Mouse (Mus musculus): ENCODE results near the gene Ssbp2.

Ssbp2 gene

GRCm38 (mm10) chr13:91526058-91526457 is 66.0 kb downstream of the Ssbp2 start:
- DNase-seq (ENCODE audit: low spot score in 2 of 2), result no peak

DNA sequence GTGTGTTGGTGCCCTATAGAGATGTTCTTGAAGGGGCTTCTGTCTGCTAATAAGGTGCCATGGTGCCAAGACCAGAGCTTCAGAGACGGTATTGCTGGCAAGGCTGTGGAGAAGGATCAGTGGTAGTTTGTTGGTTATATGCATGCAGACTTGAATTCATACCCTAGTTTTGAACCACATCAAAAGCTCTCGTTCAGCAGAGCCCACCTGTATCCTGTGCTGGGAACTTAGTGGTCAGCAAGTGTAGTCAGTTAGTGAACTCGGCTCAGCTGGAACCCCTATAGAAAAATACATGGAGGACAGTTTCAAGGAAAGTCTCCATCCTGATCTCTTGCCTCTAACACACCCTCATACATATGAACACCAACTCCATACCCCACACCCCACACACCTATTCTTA is 69.7 kb downstream of the Ssbp2 start:
- no peak for DNase-seq (ENCODE audit: low spot score in 2 of 2)

DNA sequence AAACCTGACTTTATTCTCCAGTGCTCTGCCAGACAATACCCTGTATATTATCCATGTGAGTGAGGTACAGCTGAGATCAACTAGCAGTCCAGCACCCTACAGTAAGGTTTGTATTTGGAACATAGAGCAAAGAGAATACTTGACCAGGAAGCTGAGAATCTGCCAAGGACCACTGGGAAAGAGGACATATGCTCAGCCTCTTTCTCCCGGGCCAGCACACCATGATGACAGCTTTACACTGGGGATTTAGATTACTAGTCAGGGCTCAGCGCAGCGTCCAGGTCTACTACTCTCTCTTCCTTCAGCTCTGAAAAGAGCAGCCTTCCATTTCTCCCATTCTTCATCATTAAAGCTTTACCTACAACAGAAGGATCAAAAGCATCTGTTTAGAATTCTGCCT is 76.6 kb downstream of the Ssbp2 start:
- no peak for DNase-seq (ENCODE audit: low spot score in 2 of 2)

- DNase-seq (ENCODE audit: low spot score in 2 of 2), result no peak
These were observed 80.3 kb downstream of the Ssbp2 start for GRCm38 (mm10) chr13:91540145-91541068.

DNA sequence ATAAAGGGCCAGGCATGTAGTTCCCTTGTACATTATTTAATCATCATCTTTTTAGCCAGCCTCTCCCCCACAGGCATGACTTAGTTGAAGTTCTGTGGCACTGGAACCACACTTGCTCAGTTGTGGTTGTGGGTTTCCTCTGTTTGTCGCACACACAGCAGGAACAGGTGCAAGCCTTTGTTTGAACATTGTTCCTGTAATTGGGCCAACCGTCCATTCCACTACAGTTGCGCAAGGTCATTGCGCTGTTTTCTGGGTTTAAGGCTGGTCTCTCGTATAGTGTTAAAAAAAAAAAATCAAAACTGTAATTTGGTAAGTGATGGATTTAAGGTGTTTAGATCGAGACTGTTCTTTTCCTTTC is 81.0 kb downstream of the Ssbp2 start:
- DNase-seq (ENCODE audit: low spot score in 2 of 2), result peak; percentile 60 to 66

- DNase-seq (ENCODE audit: low spot score in 2 of 2), result no peak
These were observed 83.5 kb downstream of the Ssbp2 start for GRCm38 (mm10) chr13:91543555-91543954.

DNA sequence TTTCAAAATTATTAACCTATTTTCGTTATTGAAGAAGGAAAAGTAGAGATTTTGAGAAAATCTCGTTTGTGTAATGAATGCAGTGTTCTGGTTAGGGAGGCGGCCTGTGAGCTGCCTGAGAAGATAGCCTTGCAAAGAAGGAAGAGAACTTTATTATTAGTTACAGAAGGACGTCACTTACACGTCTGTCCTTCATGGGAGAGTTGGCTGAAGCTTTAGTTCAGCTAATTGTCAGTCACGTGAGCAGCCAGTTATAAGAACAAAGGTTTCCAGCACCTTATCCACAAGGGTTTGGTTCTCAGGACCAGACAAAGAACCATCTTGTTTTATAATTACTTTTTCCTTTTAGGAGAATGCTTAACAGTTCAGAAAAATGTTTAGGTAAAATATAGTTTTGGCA is 104.0 kb downstream of the Ssbp2 start:
- DNase-seq (ENCODE audit: low spot score in 2 of 2), result no peak

DNA sequence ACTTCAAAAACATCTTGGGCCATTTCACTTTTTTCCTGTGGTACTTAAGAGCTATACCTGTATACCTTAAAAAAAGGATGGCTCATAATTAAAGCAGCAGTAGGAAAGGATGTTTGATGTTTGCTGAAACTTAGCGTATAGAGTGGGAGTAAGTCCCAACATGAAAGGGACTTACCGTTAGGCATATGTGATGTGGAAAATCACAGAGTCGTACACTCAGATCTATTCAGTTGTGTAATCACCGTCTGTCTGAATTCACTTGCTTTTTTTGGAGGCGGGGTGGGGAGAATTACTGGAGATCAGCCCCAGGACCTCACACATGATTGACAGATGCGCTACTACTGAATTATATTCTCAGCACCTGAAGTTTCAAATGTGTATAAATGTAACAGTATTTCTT is 104.7 kb downstream of the Ssbp2 start:
- no peak for DNase-seq (ENCODE audit: low spot score in 2 of 2)

DNA sequence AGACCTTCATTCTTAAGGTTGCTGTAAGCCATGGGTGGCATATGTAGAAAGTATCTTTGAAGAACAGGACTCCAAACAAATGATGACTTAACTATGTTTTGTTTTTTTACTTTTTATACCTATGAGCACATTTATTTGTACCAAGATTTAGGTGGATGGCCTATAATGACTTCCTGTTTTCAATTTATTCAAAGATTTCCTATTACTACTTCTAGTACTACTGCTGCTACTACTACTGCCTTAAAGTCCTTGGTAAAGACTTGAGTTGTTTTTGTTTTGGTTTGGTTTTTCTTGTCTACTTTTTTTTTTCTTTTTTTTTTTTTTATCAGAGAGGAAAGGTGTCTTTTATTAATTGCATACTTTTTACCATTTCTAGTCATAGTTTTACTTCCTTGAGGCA is 121.4 kb downstream of the Ssbp2 start:
- no peak for DNase-seq (ENCODE audit: low spot score in 2 of 2)

- no peak for DNase-seq (ENCODE audit: low spot score in 2 of 2)
These were observed 122.1 kb downstream of the Ssbp2 start for GRCm38 (mm10) chr13:91582212-91582611.

- no peak for DNase-seq (ENCODE audit: low spot score in 2 of 2)
These were observed 126.3 kb downstream of the Ssbp2 start for GRCm38 (mm10) chr13:91586368-91586767.

DNA sequence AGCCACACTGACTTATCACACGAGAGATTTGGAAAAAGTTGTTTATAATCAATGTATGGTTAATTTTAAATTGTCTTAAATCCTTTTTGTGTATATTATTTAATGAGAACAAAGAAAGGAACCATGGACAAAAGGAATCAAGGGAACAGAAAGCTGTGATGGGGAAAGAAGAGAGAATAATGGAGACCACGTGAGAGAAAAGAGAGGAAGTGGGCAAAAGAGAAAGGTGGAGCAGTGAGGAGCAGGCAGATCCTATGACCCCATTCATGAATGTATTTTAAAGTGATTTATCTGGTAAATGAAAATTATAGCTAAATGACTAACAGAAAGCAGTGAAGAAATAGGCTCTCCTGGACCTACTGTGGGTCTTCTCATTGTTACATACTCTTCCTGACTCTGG is 128.4 kb downstream of the Ssbp2 start:
- no peak for DNase-seq (ENCODE audit: low spot score in 2 of 2)

DNA sequence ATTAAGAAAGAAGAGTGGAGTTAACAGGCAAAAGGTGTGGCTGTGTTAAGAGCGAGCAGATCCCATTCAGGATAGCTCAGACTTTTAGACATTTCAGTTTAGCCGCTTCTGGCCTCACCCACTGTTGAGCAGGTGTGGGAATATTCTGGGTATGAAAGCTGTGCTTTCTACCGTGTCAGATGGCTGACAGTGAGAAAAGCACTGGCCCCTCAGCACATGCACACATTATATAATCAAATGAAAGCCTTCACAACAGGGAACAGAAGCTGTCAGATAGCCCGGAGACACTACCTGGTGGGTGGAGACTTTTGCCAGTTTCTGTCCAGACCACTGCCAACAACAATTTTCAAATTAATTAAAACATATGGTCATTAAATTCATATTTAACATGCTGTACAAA is 131.8 kb downstream of the Ssbp2 start:
- DNase-seq (ENCODE audit: low spot score in 2 of 2), result no peak

- DNase-seq (ENCODE audit: low spot score in 2 of 2), result no peak
These were observed 135.2 kb downstream of the Ssbp2 start for GRCm38 (mm10) chr13:91595284-91595683.

GRCm38 (mm10) chr13:91599594-91599993 is 139.5 kb downstream of the Ssbp2 start:
- peak in 1 of 2 experiments; percentile 22 for DNase-seq (ENCODE audit: low spot score in 2 of 2)

DNA sequence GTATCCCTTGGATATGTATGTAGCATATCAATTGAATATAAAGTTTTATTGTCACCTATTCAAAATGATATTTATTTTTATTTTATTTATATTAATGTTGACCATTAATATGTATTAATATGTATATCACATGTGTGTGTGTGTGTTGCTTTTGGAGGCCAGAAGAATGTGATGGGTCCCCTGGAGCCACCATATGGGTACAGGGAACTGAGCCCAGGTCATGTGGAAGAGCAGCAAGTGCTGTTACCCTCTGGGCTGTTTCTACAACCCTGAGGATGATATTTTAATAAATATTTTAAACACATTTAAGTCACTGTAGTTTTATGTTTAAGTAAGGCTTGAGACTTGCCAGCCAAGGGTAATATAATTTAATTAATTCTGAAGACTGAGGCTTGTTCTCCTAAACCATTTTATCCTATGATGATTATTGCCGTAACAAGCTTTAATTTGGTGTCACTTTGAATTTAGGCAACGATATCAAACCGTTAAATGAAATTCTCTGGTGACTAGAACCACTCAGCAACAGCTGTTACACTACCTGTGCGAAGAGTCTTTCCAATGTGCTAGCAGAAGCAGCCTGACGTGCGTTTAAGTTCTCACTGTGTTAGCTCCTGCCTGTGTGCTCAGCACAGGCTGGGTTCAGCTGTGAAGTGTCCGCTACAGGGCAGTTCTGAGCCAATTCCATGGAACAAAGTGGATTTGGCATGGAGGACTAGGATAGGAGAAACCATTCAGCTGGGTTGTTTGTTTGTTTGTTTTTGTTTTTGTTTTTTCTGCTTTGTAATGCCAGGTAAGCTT is 145.2 kb downstream of the Ssbp2 start:
- no peak for DNase-seq (ENCODE audit: low spot score in 2 of 2)

DNA sequence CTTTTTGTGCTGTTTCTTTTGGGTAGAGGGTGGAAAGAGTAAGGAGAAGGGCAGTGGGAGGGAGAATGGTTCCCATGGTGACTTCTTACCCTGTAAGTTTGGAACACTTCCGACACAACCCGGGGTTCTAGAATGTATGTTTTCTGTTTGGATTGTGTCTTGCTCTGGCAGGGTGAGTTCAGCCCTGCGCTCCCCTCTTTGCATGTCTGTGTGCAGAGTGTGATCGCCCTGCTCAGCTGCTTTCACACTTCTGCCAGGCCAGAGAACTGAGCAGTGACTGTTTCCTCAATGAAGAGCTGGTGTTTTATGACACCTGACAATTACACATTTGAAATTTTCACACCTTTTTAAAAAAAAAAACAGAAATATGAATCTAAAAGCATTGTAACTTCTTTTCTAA is 150.5 kb downstream of the Ssbp2 start:
- peak; percentile 35 to 67 for DNase-seq (ENCODE audit: low spot score in 2 of 2)

DNA sequence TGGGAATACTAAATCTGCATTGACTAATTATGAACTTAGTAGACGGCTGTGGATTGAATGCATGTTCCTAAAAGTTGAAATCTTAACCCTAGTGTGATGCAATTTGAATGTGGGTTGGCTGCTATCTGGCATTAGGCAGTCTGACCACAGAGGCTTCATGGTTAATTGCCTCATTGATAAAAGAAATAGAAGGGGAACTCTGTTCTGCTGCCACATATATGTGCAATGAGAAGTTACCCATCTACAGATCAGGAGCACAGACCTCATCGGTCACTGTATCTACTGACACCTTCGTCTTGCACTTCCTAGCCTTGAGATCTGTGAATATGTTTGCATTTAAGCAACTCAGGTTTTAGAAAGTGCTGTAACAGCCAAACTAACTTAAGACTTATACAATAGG is 151.8 kb downstream of the Ssbp2 start:
- DNase-seq (ENCODE audit: low spot score in 2 of 2), result no peak

- DNase-seq (ENCODE audit: low spot score in 2 of 2), result no peak
These were observed 152.5 kb downstream of the Ssbp2 start for GRCm38 (mm10) chr13:91612578-91612977.

GRCm38 (mm10) chr13:91616050-91616449 is 156.0 kb downstream of the Ssbp2 start:
- DNase-seq (ENCODE audit: low spot score in 2 of 2), result no peak

DNA sequence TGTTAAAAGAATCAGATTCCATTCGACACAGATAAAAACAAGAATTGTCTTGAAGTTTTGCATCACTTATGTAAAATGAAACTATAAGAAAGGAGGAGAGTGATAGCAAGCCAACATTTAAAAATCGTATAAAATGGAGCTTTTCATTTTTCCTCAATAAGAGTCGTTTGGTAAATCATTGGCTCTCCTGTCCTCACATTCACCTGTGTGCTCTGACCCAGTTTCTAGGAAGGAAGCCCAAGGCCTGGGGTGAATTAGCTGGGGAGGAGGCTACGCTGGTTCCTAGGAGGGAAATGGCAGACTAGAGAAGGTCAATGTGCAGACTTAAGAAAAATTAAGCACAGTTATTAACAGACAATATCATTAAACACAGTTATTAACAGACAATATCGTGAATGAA is 156.8 kb downstream of the Ssbp2 start:
- DNase-seq (ENCODE audit: low spot score in 2 of 2), result no peak

DNA sequence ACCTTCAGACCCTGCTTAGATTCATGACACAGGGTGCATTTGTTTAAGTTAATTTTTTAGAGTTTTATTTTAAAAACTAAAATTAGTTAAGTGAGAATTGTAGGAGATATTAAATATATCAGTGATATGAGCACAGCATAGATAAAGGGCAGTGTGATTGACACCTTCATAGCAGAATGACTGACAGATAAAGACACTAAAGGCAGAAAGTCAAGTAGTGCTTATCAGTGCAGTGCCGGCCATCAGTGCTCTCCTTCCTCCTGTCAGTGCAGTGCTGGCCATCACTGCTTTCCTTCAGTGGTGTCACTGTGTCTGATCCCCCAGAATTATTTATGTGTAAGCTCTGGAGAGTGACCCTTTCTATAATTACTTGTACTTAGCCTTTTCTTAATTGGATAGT is 159.3 kb downstream of the Ssbp2 start:
- no peak for DNase-seq (ENCODE audit: low spot score in 2 of 2)

DNA sequence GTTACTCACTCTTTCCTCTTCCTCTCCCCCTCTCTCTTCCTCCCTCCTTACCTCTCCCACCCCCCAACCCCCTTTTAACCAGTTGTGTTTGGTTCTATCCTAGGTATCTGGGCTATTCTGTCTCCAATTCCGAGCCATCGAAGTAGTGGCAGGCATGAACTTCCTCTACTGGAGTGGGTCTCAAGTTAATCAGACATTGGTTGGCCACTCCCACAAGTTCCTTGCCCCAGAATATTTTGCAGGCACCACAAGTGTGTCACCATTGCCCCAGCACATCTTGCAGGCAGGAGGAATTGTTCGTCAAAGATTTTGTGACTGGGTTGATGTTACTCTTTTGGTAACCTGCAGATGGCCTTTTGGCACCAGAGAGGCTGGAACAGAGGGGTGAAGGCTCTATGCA is 160.5 kb downstream of the Ssbp2 start:
- DNase-seq (ENCODE audit: low spot score in 2 of 2), result no peak
